Mouse (Mus musculus): Measurements from ENCODE around the gene Slx1b.
A peak's percentile ranks its signal among the peaks of the same experiment; 100 is the strongest.
"Not testable (repeated sequence)": the region's sequence is repeated elsewhere in the genome, so short reads cannot be mapped to it uniquely, and the experiment has no call there.

Gene Slx1b

GRCm38 (mm10) chr7:126695631-126696207 lies at the start of gene Slx1b:
Gene Slx1b (minus strand): TSS chr7:126695784.
- DNase-seq (ENCODE audit: extremely low read depth, low read depth, low spot score): peak; percentile 58

DNA sequence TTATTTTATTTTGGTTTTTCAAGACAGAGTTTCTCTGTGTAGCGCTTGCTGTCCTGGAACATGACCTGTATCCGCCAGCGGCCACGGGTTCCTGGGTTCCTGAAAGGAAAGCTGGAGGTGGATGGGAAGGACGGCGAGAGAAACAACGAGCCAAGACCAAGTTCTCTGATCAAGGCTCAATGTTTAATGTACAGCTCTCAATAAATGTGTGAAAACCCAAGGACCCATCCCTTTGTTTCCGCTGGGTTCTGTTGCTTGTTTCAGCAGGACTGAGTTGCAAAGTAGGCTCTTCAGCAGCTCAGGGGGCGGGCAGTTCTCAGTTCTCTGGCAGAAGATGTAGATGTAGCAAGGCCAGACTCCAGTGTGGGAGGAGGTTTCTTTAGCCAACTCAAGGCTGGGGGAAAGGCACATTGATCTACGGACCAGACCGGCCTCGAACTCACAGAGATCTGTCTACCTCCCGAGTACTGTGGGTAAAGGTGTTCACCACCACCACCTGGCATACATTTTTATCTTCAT lies 46.4 kb upstream of the Slx1b start:
- DNase-seq (ENCODE audit: extremely low read depth, low read depth, low spot score): no peak

- no peak for DNase-seq (ENCODE audit: extremely low read depth, low read depth, low spot score)
Observed at GRCm38 (mm10) chr7:126741452-126741851, 45.9 kb upstream of the Slx1b start.

DNA sequence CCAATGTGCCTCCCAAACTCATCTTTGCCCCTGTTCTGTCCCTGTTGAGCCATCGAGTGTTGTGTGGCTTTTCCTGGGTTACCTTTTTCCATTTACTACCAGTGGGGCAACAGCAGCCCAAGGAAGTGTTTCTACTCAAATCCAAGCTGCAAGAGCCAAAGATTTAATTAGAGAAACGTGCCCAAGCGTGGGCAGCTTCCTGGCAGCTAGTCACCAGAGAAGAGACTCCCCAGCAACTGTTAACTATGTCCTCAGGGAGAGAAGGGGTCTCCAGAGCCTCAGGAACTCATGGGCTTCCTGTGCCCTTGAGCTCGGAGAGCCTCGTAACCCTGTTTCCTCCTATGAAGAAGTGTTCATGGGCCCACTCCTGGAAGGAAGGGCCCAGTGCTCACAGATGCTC lies 45.4 kb upstream of the Slx1b start:
- DNase-seq (ENCODE audit: extremely low read depth, low read depth, low spot score): no peak

DNA sequence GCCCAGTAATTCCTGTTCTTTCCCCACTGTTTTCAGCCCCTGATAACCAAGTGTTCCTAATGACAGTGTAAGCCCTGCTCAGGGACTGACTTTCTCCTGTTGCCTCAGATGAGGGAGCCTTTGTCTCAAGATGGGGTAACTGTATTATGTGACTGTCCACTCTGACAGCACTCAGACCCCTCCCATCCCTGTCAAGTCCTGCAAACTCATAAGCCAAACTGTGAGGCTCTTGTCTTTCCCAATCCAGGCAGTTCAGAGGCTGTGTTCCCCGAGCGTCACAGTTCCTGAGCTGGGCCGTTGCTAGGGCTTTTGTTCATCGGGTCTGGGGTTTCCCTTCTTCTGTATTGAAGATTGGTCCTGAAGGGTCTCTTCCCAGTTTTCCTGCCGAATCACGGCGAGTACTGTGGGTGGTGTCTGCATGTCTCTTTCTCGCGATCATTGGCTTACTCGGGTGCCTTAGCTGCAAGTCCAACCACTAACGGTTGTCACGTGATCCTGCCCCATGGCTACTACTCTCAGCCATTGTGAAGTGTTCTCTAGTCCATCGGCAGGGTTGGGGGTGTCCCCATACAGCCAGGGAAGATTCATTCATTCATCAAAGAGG lies 44.6 kb upstream of the Slx1b start:
- DNase-seq (ENCODE audit: extremely low read depth, low read depth, low spot score): no peak

GRCm38 (mm10) chr7:126739551-126739950 lies 44.0 kb upstream of the Slx1b start:
- no peak for DNase-seq (ENCODE audit: extremely low read depth, low read depth, low spot score)

GRCm38 (mm10) chr7:126736122-126736521 lies 40.5 kb upstream of the Slx1b start:
- no peak for DNase-seq (ENCODE audit: extremely low read depth, low read depth, low spot score)

- DNase-seq (ENCODE audit: extremely low read depth, low read depth, low spot score): not testable (repeated sequence)
Observed at GRCm38 (mm10) chr7:126730256-126730789, 34.7 kb upstream of the Slx1b start.

DNA sequence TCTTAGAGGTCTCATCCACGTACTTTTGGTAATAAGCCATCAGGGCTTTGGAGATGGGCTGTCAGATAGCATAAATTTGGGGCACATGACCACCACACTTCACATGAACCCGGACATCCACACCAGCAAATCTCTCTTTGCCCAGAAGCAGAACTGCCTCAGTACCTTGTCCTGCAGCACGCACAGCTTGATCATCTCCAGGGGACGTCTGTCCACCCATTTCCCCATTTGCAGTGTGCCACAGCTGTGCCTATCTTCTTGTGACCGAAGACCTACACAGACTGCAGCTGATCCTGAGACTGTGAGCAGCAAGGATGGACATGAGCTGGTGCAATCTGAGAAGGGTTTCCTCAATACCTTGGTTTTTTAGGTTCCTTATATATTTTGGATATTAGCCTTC lies 30.1 kb upstream of the Slx1b start:
- DNase-seq (ENCODE audit: extremely low read depth, low read depth, low spot score): no peak

- no peak for DNase-seq (ENCODE audit: extremely low read depth, low read depth, low spot score)
Observed at GRCm38 (mm10) chr7:126725077-126725476, 29.5 kb upstream of the Slx1b start.

- DNase-seq (ENCODE audit: extremely low read depth, low read depth, low spot score): no peak
Observed at GRCm38 (mm10) chr7:126721635-126722034, 26.1 kb upstream of the Slx1b start.

- no peak for DNase-seq (ENCODE audit: extremely low read depth, low read depth, low spot score)
Observed at GRCm38 (mm10) chr7:126718787-126719337, 23.3 kb upstream of the Slx1b start.

- no peak for DNase-seq (ENCODE audit: extremely low read depth, low read depth, low spot score)
Observed at GRCm38 (mm10) chr7:126717566-126717965, 22.0 kb upstream of the Slx1b start.

GRCm38 (mm10) chr7:126715679-126716078 lies 20.1 kb upstream of the Slx1b start:
- no peak for DNase-seq (ENCODE audit: extremely low read depth, low read depth, low spot score)

- DNase-seq (ENCODE audit: extremely low read depth, low read depth, low spot score): no peak
Observed at GRCm38 (mm10) chr7:126711910-126712309, 16.3 kb upstream of the Slx1b start.

- no peak for DNase-seq (ENCODE audit: extremely low read depth, low read depth, low spot score)
Observed at GRCm38 (mm10) chr7:126710266-126710665, 14.7 kb upstream of the Slx1b start.

- DNase-seq (ENCODE audit: extremely low read depth, low read depth, low spot score): no peak
Observed at GRCm38 (mm10) chr7:126708175-126708952, 12.8 kb upstream of the Slx1b start.

- DNase-seq (ENCODE audit: extremely low read depth, low read depth, low spot score): no peak
Observed at GRCm38 (mm10) chr7:126707442-126708174, 12.0 kb upstream of the Slx1b start, which contains the start of gene Coro1a. Gene Coro1a (minus strand): TSS chr7:126707787.

GRCm38 (mm10) chr7:126704121-126704980 lies 8.8 kb upstream of the Slx1b start:
- DNase-seq (ENCODE audit: extremely low read depth, low read depth, low spot score): no peak

- DNase-seq (ENCODE audit: extremely low read depth, low read depth, low spot score): no peak
Observed at GRCm38 (mm10) chr7:126703757-126704077, 8.1 kb upstream of the Slx1b start.

Measured in fat pad, adult 2 months (tissue).